Mouse (Mus musculus) cerebellum, adult 11-12 months (tissue): Measurements from ENCODE around the gene Rbm6.
A peak's percentile ranks its signal among the peaks of the same experiment; 100 is the strongest.

Experiments
- DNase-seq: peaks from one replicate; pipeline ENCODE4 v3.0.0; 2022

Rbm6 gene

DNA sequence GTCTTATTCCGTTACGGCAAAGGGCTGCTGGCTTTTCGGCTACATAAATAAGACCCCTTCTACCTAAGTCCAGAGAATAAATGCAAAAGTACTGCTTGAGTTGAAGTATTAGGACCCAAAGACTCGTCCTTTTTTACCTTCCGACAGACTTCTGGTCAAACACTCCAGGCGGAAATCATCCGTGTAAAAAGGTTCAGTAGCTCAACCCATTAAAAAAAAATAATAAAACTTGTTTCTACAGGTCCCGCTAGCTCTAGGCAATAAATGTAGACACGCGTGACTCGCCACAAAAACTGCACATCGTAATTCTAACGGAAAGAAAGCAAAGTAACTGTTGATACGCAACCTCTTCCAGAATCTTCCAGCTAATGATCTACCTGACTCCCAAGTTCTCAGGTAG is at the start of gene Rbm6:
TSS of gene Rbm6 (minus strand) at position 101 of the 400 bp plus-strand sequence.
- no peak for DNase-seq

GRCm38 (mm10) chr9:107919441-107919840 is 46.4 kb upstream of the Rbm6 start:
- DNase-seq: no peak

GRCm38 (mm10) chr9:107918884-107919283 is 45.8 kb upstream of the Rbm6 start:
- DNase-seq: no peak

DNA sequence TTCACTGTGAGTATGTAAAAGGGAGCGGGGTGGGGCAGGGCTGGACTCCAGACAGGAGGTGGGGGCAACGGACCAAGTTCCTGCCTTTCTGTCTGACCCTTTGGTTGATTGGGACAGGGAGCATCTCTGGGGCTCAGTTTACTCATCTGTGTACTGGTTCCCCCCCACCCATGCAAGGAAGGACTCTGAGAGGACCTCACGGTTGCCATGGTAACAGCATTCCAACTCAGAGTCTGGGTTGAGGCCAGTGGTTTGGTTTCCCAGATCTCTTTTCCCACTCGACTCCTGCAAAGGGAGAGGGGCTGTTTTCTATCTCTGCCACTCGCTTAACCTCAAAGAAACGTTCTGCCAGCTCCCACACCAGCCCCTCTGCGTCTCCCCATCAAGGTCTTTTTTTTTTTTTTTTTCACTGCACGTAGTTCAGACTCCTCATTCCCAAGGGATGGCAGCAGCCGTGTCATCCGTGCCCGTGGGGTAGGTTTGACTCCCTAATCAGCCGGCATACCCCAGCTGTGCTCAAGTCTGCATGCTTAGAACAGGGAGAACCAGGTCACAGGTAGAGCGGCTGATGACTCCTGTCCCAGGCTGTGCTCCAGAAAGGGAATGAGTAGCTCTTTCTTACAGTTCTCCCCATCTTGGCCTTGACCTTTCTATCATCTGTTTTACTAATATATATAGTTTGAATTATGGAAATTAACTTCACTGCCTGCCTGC is 45.0 kb upstream of the Rbm6 start:
- no peak for DNase-seq

DNA sequence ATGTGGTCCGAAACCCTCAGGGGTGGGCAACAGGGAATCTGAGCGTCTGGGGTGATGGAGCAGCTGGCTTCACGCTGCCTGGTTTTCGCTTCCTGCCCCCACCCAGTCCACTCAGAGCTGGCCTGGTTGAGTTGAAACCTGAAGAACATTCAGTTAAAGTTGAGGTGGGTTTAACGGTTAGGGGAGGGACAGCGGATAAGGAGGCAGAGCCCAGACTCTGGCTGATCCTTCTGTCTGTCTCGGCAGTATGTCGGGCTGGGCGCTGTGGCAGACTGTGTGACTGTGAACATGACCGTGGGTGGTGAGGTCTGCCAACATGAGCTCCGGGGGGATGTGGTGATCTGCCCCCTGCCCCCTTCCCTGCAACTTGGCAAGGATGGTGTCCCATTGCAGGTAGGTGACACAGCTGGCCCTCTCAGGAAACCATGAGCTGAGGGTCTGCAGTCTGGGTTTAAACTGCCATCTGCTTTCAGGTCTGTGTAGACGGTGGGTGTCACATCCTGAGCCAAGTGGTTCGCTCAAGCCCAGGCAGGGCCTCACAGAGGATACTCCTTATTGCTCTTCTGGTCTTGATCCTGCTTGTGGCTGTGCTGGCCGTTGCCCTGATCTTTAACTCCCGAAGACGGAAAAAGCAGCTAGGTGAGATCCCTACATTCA is 41.9 kb upstream of the Rbm6 start:
- DNase-seq: no peak

GRCm38 (mm10) chr9:107910025-107910769 is 37.2 kb upstream of the Rbm6 start:
- DNase-seq: no peak

DNA sequence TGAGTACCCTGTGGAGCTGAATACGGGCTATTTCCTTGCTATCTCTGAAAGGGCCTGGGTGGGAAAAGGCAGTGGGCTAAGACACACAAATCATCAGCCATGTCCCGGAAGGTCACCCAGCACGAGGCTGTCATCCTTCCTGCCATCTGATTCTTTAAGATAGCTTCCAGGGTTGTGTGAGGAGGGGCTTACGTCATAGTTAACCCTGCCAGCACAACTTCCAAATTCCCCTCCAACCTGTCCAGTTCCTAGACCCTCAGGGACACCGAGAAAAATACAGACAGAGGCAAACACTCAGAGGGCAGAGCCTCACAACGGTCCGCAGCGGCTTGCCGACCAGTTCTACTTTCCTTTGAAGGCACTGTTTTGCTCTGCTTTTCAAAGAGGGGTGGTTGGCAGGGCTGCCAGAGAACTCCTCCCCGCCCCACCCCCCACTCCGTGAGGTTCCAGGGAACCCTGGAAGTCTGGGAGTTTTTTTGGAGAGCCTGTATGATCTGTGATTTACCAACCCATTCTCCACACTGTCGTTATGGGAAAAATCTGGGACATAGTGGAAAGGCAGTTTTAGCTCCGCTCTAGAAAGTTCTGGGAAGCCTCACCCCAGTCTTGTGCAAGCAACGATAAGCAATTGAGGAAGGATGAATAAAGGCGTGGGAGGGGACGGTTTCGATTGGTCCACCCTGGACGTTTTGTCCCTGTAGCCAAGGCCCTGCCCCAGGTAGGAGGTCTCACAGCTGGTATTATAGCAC is 35.5 kb upstream of the Rbm6 start:
- no peak for DNase-seq

GRCm38 (mm10) chr9:107907801-107908120 is 34.7 kb upstream of the Rbm6 start:
- no peak for DNase-seq

DNA sequence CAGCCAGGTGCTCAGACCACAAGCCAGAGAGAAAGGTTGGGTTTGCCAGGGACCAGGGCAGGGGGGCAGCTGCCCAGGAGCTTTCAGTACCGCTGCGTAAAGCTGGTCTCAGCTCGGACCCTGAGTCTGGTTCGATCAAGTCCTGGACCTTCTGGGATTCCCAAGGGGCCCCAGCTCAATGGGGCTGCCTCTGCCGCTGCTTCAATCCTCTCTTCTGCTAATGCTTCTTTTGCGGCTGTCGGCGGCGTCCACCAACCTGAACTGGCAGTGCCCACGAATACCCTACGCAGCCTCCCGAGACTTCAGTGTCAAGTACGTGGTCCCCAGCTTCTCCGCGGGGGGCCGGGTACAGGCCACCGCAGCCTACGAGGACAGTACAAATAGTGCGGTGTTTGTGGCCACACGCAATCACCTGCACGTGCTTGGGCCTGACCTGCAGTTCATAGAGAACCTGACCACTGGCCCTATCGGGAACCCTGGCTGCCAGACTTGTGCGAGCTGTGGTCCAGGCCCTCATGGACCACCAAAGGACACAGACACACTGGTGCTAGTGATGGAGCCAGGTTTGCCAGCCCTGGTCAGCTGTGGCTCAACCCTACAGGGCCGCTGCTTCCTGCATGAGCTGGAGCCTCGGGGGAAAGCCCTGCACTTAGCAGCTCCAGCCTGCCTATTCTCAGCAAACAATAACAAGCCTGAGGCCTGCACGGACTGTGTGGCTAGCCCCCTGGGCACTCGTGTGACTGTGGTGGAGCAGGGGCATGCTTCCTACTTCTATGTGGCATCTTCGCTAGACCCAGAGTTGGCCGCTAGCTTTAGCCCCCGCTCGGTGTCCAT is 34.1 kb upstream of the Rbm6 start:
- DNase-seq: no peak

GRCm38 (mm10) chr9:107906252-107906966 is 33.4 kb upstream of the Rbm6 start, which contains the start of gene Mst1r:
Mst1r (plus strand) TSS chr9:107906873.
- no peak for DNase-seq

- peak; percentile 80 for DNase-seq
Measured at GRCm38 (mm10) chr9:107904726-107905125, 31.7 kb upstream of the Rbm6 start.

- no peak for DNase-seq
Measured at GRCm38 (mm10) chr9:107901627-107901914, 28.5 kb upstream of the Rbm6 start.

- DNase-seq: peak; percentile 94
Measured at GRCm38 (mm10) chr9:107900840-107901626, 28.0 kb upstream of the Rbm6 start.

GRCm38 (mm10) chr9:107899855-107900254 is 26.8 kb upstream of the Rbm6 start:
- no peak for DNase-seq

- no peak for DNase-seq
Measured at GRCm38 (mm10) chr9:107898563-107898962, 25.5 kb upstream of the Rbm6 start.

DNA sequence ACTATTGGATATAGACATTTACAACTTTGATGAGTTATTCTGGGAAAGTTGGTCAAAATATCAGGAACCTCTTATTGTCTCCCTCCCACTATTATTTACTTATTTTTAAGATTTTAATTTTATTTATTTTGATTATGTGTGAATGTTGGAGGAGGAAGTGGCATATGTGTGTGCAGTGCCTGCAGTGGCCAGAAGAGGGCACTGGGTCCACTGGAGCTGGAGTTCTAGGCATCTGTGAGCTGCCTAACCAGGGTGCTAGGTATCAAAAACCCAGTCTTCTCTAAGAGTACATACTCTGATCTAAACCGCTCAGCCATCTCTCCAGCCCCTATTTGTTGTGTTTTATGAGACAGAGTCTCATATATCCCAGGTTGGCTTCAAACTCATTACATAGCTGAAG is 18.0 kb upstream of the Rbm6 start:
- DNase-seq: no peak

DNA sequence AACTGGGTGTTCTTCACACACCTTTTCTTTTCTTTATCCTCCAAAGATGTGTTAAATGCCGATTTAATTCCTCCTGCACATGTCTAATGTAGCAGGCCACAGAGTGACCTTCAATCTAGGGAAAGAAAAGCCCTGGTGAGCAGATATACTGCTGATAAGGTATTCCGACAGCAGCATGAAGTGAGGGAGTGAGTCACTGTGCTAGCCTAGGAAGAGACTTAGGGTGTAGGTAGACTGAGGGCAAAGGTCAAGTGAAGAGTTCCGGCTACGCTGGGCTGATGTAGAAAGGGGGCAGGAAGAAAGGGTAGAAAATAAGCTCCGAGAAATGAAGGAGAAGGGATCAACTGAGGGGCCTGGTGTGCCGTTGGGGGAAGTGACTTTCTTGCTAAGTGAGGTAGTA is 17.2 kb upstream of the Rbm6 start:
- no peak for DNase-seq

DNA sequence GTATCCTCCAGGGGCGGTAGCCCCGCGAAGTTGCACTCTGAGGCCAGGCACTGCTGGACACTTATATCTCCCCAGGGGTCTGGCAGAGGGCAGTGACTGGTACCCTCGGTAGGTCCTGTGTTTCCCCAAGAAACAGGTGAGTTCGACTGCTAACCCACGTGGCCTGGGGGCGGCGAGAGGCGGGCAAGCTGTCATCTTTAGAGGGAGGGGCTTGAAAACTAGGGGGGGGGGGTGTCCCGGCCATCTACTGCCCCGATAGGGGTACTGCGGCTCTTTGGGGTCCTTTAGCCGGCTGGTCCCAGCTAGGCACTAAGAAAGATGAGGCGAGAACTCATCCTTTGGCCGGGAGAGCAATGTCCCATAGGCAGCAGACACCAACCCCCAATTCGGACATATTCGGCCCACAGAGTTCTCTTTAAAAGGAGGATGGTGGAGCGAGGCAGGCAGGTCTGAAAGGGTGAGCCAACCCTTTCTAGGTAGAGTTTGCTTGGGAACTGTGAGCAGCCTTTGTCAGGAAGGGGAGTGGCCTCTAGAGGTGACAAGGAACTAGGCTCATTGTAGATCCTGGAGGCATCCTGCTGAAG is 15.3 kb upstream of the Rbm6 start:
- DNase-seq: no peak

DNA sequence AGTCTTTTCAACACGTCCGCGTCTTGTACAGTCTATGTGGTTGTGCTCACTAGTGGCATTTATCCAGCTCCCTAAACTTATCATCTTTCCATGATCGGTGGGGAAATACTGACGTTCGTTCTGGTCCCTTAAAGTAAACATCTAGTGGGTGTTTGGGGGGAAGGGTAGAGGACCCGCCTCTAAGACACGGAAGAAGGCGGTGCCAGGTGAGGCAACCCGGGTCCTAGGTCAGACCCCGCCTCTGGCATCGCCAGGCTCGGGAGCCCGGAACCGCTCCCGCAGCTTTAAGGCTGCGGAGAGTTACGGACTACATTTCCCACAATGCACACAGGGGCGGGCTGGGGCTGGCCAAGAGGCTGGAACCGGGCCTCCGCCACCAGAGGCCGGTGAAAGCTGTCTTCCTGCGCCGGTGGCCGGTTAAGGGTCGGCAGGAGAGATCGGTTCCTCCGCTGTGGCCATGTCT is 14.8 kb upstream of the Rbm6 start, which contains the start of gene Mon1a:
TSS of gene Mon1a (plus strand) at position 348 of the 463 bp plus-strand sequence.
- peak; percentile 94 for DNase-seq

- no peak for DNase-seq
Measured at GRCm38 (mm10) chr9:107880411-107880810, 7.4 kb upstream of the Rbm6 start.
